Mouse (Mus musculus) lung, postnatal 25 days (tissue): ENCODE results near the gene 1700008O03Rik.

Experiments
- DNase-seq: peaks from one replicate; pipeline ENCODE4 v3.0.0; 2022; ENCODE audit warnings: low spot score

1700008O03Rik gene

DNA sequence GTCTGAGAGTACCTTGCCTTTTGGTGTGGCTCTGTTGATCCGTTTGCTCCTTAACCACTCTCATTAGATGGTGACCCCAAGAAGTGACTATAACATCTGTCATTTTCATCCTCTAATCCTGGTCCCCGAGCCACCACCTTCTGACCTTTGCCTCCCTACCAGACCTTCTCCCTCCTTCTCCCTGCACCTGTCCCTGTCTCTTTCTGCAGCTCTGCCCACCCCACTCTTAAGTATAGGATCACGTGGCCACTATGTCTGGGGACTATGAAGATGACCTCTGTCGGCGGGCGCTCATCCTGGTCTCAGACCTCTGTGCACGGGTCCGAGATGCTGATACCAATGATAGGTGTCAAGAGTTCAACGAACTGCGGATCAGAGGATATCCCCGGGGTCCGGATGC lies at the start of gene 1700008O03Rik:
TSS of gene 1700008O03Rik (minus strand) at position 101 of the 400 bp plus-strand sequence.
- DNase-seq, result no peak

DNA sequence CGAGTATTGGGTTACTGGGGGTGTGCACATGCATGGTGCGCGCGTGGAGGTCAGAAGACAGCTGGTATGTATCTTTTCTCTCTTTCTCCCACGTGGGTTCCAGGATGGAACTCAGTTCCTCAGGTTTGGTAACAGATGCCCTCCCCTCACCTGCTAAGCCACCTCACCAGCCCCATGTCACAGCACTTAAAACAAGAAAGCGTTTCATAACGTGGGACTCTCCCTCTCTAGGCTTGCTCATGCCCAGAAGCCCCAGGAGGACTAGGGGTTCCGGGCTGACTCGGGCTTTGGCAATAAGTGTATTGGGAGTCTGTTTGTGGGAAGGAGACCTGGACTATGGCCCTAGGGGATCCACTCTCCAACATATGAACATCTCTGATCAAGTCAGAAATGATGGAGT lies 48.5 kb upstream of the 1700008O03Rik start:
- no peak for DNase-seq

DNA sequence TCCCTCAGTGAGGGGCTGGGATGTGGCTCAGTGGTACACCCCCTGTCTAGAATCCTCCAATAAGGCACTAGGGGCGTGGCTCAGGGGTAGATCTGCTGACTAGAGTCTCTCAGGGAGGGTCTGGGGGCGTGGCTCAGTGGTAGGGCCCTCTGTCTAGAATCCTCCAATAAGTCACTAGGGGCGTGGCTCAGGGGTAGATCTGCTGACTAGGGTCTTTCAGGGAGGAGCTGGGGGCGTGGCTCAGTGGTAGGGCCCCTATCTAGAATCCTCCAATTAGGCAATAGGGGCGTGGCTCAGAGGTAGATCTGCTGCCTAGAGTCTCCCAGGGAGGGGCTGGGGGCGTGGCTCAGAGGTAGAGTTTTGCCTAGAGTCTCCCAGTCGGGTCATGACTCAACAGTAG lies 47.8 kb upstream of the 1700008O03Rik start:
- DNase-seq, result no peak

DNA sequence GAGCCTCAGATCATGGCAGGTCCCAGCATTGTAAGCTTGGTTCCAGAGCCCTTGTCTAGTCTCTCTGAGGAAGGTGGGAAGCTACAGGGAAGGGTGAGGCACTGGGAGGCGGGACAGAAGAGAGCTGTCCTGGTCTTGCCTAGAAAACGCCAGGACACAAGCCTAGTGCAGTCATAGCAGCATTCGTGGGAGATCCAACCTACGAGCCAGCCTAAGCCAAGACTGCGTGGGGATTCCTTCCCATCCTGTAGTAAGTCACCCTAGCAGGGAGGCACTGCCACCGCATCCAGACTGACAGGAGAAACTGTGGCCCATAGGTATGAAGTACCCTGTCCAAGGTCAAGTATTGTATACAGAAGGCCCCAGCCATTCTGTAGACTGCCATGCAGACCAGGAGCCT lies 46.9 kb upstream of the 1700008O03Rik start:
- DNase-seq, result no peak

DNA sequence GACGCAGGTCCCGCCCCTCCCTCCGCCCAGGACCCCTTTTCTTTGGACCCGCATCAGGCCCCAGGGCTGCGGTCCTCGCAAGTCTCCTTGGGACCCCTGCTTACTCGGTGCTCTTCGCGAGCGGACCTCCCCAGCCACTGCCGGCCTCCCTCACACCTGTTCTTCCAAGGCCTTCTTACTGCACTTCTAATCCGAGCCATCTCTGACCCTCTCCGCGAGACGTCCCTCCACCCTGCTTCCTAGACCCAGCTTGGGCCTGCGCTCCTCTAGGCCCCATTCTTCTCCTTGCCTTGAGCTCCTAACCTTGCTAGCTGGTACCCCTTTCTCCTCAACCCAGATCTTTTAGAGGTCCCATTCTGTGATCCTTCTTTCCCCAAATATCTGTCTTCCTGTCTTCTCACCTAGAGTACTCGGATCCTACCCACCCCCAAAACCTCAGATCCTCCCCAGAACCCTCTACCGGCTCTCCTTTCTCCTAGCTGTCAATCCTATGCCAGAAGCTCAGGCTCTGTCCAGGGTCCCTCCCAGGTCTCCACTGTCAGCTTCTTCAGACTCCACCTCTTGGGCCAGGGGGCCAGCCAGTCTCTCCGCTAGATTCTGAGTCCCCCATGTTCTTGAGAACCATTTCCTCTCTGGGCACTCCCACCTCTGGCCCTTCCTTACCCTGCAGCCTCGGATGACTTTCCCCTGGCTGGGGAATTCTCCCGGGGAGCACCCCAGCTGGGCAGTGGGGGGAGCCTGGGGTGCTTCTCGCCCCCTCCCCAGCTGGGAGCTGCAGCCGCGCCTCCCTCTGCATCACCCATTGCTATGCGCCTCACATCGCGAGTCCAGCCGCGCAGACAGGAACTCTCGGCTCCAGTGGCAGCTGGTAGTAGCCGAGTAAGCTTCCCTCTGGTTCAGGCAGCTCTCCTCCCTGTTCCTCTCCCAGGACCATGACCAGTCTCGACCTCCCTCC lies 44.2 kb upstream of the 1700008O03Rik start:
- no peak for DNase-seq

DNA sequence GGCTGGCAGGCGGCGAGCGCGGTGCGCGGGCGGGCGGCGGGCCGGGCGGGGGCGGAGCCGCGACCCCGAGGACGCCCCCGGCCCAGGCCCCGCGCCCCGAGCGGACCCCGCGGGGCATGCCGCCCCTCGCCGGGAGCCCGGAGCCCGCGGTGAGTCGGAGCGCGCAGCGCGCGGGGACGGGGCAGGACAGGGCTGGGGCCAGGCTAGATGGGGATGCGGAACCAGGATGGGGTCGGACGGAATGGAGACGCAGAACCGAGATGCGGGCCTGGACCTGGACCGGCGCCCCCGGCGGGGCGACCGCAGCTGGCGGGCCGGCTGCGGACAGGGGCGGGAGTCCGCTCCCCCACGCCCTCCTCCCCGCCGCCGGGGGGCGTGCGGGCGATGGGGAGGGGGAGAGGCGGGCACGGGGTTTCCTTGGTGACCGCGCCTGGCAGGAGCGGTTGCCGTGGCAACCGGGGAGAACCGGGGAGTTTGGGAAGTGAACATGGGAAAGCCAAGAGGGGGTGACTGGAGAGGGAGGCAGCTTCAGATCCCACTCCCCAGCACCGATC lies 43.4 kb upstream of the 1700008O03Rik start, which contains the start of gene Lrrc4b:
TSS of gene Lrrc4b (plus strand) at position 51 of the 554 bp plus-strand sequence.
- DNase-seq, result no peak

DNA sequence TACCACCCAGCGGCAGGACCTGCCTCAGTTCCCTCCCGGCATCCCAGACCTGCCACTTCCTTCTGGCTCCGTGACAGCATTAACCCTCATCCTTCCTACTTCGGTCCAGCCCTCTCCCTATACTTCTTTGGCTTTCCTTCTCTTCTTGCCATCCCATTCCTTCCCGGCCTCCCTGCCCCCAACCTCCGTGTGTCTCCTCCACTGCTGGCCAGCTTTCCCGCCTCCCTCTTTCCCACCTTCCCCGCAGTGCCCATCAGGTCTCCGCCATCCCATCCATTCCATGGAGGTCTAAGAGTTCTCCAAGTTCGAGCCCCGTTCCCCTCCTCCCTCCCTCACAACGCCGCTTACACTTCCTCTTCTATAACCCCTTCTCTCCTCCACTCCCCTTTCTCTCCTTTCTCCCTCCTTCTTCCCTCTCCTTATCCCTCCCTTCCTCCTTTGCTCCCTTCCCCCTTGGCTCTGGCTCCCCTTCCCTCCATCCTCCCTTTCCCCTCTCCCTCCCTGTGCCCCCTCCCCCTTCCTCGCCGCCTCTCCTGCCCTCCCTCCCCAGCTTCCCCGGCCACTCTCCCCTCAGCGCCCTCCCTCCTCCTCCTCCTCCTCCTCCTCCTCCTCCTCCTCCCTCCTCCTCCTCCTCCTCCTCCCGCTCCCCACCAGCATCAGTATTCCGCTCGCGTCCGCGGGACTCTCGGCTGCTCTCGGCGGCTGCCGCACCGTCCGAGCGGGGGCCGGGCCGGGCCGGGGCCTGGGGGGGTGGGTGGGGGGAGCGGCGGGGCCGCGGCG lies 42.7 kb upstream of the 1700008O03Rik start:
- no peak for DNase-seq

DNA sequence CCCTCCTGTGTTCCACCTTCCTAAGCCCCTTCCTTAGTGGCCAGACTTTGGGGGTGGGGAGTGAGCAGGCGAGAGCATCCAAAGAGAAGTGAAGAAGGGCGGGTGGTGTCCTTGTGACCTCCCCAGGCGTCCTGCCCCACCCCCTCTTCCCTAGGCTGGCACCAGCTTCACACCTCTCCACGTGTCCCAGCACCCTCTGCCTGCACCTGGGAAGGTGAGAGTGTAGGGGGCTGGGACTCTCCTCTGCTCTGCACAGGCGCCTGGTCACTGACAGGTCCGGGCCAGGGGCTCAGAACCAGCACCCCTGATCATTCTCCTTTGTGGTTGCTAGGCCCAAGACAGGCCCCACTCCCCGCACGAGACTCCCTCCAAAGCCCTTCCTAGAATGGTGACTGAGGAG lies 42.0 kb upstream of the 1700008O03Rik start:
- no peak for DNase-seq

DNA sequence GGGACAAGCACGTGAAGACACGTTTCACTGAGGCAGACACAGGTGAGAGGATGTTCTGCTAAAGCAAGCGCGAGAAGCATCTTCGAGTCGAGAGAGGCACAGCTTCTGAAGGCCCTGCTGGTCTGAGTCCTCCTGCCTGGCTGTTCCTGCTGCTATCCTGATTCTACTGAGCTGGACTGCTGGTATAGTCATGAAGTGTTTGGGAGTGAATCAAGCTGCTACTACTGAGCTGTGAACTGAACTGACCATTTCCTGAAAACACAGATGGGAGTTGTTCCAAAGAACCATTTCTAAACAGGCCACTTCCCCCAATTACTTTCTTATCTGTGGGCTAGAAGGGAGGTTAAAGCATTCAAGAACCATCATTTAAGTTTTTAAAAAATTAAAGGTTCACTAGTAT lies 27.7 kb upstream of the 1700008O03Rik start:
- DNase-seq, result peak; percentile 57

DNA sequence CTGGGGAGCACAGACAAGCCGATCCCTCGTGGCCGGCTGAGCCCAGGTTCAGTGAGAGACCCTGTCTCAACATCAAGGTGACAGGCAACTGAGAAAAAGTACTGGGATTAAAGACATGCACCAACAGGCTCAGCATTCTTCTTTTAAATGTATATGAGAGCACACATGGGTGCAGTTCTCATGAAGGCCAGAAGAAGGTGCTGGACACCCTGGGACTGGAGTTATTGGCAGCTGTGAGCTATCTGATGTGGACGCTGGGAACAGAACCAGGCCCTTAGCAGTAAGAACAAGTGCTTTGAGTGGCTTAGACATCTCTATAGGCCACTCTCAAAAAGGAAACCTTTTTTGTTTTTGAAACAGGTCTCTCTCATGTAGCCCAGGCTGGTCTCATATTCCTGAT lies 25.5 kb upstream of the 1700008O03Rik start:
- no peak for DNase-seq

DNA sequence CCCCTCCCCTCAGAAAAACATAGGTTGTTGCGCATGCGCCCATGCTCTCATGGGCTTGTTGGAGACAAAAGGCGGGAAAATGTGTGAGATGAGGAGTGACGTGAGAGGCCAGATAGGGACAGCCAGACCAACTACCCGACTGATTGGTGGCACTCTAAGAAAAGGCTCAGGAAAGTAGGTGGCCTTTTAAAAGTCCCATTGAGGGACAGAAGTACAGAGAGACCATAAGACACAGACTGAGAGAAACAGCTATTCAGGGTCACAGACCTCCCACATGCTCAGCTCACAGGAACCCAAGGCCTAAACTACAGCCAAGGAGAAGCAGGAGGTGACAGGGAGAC lies 20.4 kb upstream of the 1700008O03Rik start:
- DNase-seq, result no peak

DNA sequence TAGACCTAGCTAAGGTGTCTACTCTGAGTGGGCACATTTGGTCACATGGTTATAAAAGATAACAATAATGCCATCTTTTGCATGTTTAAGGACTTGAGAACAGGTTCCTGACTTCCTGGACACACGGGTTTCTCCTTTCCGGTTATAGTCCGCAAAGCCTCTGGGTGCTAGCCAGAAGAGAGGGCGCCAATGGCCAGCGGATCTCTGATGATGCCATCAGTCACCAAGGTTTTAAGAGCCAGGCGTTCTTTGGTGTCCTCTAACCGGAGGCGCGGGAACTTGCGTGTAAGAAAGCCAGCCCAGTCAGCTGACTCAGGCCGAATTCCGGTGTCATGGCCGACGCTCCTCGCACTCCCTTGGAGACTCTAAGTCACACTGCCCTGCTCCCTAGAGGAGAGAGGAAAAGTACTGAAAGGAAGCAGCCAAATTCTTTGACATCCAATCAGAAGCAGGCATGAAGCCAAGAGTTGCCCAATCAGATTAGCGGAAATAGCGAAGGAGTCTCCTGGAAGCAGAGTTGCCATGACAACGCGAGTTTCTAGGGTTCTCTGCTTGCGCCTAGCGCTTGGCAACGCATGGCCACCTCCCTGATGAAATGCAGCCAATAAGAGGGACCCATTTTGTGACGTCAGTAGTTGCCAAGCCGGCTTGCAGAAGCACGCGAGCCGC lies 19.9 kb upstream of the 1700008O03Rik start:
- peak; percentile 91 for DNase-seq

DNA sequence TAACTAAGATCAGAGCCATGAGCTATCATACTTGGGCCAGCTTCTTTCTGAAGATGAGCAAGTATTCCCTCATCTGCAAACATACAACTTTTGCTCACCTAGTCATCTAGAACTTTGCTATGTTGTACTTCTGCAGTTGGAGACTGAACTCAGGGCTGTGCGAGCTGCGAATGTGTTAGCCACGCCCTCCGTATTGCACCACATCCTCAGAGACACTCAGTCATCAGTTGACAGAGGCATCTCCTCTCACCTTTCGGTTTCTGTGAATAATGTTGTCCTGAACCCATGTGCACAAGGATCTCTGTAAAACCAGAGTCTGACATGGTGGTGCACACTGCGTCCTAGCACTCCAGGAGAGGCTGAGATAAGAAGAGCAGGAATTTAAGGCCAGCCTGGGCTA lies 16.1 kb upstream of the 1700008O03Rik start:
- no peak for DNase-seq

DNA sequence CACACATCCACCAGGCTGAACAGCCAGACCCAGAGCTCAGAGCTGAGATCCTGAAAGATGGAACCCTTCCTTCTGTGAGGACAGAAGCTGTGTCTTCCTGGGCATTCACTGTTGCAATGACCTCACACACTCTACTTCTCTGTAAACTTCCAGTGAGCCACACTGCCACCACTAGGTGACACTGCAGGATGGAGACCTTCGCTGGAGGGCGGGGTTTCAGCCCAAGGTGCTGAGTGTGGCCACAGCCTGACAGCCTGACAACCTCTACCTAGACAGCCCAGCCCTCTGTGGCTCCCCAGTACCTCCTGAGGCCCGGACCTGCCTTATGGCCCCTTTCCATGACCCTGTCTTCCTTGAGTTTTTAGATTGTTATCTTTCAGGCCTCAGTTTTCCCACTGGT lies 12.9 kb upstream of the 1700008O03Rik start:
- peak; percentile 56 for DNase-seq

DNA sequence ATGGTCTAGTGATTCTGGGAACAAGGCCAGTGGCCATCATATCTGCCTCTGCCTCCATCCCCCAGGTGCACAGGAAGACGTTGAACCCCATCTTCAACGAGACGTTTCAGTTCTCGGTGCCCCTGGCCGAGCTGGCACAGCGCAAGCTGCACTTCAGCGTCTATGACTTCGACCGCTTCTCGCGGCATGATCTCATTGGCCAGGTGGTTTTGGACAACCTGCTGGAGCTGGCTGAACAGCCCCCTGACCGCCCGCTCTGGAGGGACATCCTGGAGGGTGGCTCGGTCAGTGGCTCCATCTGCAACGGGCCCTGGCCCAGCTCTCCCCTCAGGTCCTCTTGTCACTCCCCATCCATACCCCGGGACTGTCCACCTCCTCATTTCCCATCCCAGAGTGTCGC lies 7.7 kb upstream of the 1700008O03Rik start:
- DNase-seq, result no peak

DNA sequence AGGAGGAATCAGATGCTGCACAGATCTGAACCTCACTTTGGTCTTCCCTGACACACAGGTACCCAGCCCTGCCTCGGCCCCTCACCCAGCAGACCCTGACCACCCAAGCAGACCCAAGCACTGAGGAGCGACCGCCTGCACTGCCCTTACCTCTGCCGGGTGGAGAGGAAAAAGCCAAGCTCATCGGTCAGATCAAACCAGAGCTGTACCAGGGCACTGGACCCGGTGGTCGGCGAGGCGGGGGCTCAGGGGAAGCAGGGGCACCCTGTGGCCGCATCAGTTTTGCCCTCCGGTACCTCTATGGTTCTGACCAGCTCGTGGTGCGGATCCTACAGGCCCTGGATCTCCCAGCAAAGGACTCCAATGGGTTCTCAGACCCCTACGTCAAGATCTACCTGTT lies 6.7 kb upstream of the 1700008O03Rik start:
- no peak for DNase-seq

DNA sequence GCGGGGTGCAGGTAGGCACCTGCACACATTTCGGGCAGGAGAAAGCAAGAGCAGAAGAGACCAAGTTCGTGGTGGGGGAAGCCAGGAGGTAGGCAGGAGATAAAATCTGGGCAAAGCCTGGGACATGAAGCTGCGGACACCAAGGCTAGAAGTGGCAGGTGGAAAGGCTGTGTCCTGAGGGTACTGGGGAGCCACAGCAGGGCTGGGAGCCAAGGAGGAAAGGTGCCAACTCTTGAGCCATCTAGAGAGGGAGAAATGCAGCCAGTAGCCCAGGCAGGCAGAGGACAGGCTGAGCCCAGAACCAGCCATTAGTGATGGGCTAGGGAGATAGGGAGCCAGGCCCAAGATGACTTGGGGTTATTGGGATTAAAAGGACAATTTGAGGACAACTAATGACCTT lies 6.2 kb upstream of the 1700008O03Rik start:
- DNase-seq, result no peak

DNA sequence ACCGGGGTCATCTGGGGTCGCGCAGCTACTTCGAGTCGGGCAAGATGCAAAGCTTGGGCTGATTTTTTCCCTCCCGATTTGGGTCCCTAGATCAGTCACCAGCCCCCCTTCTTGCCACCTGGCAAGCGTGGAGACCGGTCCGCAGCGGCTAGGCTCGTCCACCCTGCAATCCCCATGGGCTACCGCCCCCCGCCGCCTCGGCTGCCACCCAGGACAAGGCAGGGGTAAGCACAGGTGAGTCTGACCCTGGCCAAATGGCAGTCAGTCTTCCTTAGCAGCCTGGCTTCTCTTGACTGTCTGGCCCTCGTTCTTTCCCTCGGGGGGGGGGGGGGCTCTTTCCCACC lies 932 bp downstream of the 1700008O03Rik start:
- DNase-seq, result no peak

DNA sequence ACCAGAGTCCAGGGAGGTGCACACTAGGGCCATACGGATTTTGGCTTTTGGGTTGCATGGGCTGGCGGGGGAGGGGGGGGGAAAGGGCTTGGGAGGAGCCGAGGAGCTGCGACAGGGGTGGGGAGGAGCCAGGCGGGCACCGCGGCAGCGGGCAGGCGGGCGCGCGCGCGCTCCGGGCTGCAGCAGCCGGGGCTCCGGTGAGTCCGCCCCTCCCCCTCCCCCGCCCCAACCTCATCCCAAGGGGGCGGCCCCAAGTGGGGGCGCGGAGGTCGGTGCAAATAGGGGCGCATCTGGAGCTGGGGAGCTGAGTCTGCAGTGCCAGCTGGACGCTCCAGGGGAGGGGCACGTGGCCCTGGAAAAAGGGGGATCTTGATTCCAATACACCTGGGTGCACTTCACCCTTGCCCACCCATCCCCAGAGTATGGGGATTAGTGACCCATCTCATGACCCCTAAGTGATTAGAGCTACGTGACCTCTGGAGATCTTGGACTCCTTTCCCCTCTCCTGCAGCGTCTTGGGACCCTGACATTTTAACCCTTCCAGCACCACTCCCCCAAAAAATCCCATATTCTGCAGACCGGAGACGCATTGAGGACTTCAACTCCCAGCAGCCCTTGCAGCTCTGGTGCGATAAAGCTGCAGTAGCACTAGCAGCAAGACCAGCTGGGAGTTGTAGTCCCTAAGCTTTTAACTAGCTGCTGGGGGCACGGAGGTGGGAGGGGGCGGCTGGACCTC lies 1.5 kb downstream of the 1700008O03Rik start, which contains the start of gene Syt3:
TSS of gene Syt3 (plus strand) at position 123 of the 736 bp plus-strand sequence.
- DNase-seq, result peak; percentile 54

DNA sequence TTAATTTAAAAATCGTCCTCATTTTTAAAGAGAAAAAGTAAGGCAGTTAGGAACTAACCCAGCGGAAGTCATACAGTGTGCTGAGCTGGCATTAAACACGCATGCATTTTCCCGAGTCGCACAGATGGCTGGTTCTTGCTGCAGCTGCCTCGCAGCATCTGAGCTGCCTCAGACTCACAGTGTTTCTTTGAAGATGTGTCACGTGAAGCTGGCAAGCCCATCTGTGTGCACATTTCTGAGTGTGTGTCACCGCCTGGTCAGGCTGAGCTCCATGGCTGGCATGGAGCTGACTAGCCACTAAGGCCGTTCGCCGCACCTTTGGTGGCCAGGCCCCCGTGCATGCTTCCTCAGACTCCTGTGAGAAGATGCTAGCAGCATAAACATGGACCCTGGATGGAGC lies 3.1 kb downstream of the 1700008O03Rik start:
- DNase-seq, result no peak

DNA sequence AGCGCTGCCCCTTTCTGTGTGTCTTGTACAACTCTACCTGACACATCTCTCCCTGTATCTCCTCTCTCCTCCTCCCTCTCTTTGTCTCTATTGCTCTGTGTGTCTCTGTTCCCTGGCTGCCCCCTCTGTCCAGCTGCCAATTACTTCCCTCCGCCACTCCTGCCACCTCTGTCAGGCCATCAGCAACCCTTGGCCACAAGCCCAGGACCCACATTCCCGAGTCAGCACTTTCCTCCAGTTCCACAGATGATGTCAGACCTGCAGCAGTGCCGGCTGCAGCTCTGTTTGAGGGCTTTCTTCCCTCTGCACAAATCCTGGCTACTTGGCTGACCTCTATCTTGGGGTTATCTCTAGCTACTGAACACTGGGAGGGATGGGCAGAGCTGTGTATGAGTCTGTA lies 7.3 kb downstream of the 1700008O03Rik start:
- no peak for DNase-seq

DNA sequence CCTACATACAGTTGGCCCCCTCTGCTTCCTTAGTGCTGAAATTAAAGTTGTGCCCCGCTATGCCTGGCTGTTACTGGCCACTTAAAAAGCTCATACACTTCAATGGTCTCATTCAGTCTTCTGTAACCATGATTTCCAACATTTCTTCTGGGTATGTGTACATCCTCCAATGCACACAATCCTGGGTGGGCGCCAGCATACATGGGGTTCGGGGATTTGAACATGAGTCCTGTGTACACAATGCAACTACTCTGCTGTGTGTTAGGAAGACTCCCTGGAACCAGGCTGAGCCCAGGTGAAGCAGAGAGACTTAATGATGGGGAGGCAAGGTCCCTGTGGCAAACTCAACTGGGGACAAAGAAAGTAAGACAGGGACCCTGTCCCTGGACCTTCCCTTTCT lies 9.8 kb downstream of the 1700008O03Rik start:
- DNase-seq, result no peak
